ENCODE assay signal across 32 mouse cellular contexts in genomic region chr16:52851129-52851528, GRCm38 (mm10).
"Had no signal": no experiment of that assay in that cellular context is flagged by ENCODE, and none has a peak within 500 bp of the region (broad histone marks: within the 10 kb centered on the region; RNA-seq: fewer than 3 reads in every experiment).

No protein-coding gene starts in this region.

- H3K4me1 ChIP-seq: limb, embryonic 12.5 days; limb, embryonic 13.5 days; limb, embryonic 15.5 days; liver, embryonic 12.5 days; liver, embryonic 13.5 days; liver, embryonic 15.5 days; lung, embryonic 15.5 days; megakaryocyte, embryonic 14.5 days; midbrain, embryonic 10.5 days; midbrain, embryonic 12.5 days; midbrain, embryonic 13.5 days; midbrain, embryonic 15.5 days; neural tube, embryonic 12.5 days had no signal

- H3K9me3 ChIP-seq: limb, embryonic 10.5 days; limb, embryonic 12.5 days; limb, embryonic 13.5 days; limb, embryonic 15.5 days; liver, embryonic 12.5 days; liver, embryonic 13.5 days; liver, embryonic 15.5 days; lung, embryonic 15.5 days; megakaryocyte, embryonic 14.5 days; midbrain, embryonic 10.5 days; midbrain, embryonic 12.5 days; midbrain, embryonic 13.5 days; midbrain, embryonic 15.5 days; neural tube, embryonic 12.5 days had no signal

- H3K36me3 ChIP-seq: limb, embryonic 10.5 days; limb, embryonic 12.5 days; limb, embryonic 13.5 days; limb, embryonic 15.5 days; liver, embryonic 12.5 days; liver, embryonic 13.5 days; liver, embryonic 15.5 days; lung, embryonic 15.5 days; midbrain, embryonic 10.5 days; midbrain, embryonic 12.5 days; midbrain, embryonic 13.5 days; midbrain, embryonic 15.5 days; neural tube, embryonic 12.5 days had no signal

- DNase-seq: left cerebral cortex, postnatal 4 days; liver; liver, embryonic 13.5 days; liver, postnatal 0 days; lung, adult 18-20 months; lung, adult 2 months; lung, embryonic 14.5 days; lung, postnatal 10 days; lung, postnatal 14 days; lung, postnatal 36 days; lung, postnatal 4 days; midbrain, embryonic 14.5 days had no signal

- H3K27me3 ChIP-seq: limb, embryonic 12.5 days; limb, embryonic 13.5 days; limb, embryonic 15.5 days; liver, embryonic 12.5 days; liver, embryonic 13.5 days; liver, embryonic 15.5 days; lung, embryonic 15.5 days; megakaryocyte, embryonic 14.5 days; midbrain, embryonic 12.5 days; midbrain, embryonic 13.5 days; midbrain, embryonic 15.5 days; neural tube, embryonic 12.5 days had no signal

- H3K4me2 ChIP-seq: limb, embryonic 12.5 days; limb, embryonic 13.5 days; limb, embryonic 15.5 days; liver, embryonic 11.5 days; liver, embryonic 12.5 days; liver, embryonic 13.5 days; liver, embryonic 15.5 days; lung, embryonic 14.5 days; lung, embryonic 15.5 days; midbrain, embryonic 11.5 days; midbrain, embryonic 12.5 days; midbrain, embryonic 13.5 days; midbrain, embryonic 15.5 days; neural tube, embryonic 12.5 days had no signal

- H3K27ac ChIP-seq: limb, embryonic 10.5 days; limb, embryonic 12.5 days; limb, embryonic 13.5 days; limb, embryonic 15.5 days; liver, embryonic 12.5 days; liver, embryonic 13.5 days; liver, embryonic 14.5 days; liver, embryonic 15.5 days; lung, embryonic 15.5 days; macrophage; midbrain, embryonic 10.5 days; midbrain, embryonic 12.5 days; midbrain, embryonic 13.5 days; midbrain, embryonic 15.5 days; neural tube, embryonic 12.5 days had no signal

- ATAC-seq: liver, embryonic 12.5 days; liver, postnatal 0 days; lung, postnatal 0 days; midbrain, embryonic 13.5 days; midbrain, embryonic 15.5 days; midbrain, embryonic 16.5 days had no signal

- H3K4me3 ChIP-seq: limb, embryonic 10.5 days; limb, embryonic 12.5 days; limb, embryonic 13.5 days; limb, embryonic 15.5 days; liver, embryonic 12.5 days; liver, embryonic 13.5 days; liver, embryonic 15.5 days; lung, embryonic 15.5 days; megakaryocyte, embryonic 14.5 days; midbrain, embryonic 10.5 days; midbrain, embryonic 12.5 days; midbrain, embryonic 13.5 days; midbrain, embryonic 15.5 days; myocyte; neural tube, embryonic 12.5 days had no signal

- H3K9ac ChIP-seq: limb, embryonic 12.5 days; limb, embryonic 13.5 days; limb, embryonic 15.5 days; liver, embryonic 12.5 days; liver, embryonic 13.5 days; liver, embryonic 14.5 days; liver, embryonic 15.5 days; liver, postnatal 0 days; lung, embryonic 14.5 days; lung, embryonic 15.5 days; midbrain, embryonic 12.5 days; midbrain, embryonic 13.5 days; midbrain, embryonic 15.5 days; neural tube, embryonic 12.5 days had no signal
